Mouse (Mus musculus): ENCODE results near the gene Zbtb17. TPM values are rescaled to one million over a fixed set of nuclear protein-coding genes. Genes with fewer than 3 reads are reported as not detected.

The Zbtb17 gene
- total RNA-seq, 1 experiment from 2014 or later = 21.7 TPM

DNA sequence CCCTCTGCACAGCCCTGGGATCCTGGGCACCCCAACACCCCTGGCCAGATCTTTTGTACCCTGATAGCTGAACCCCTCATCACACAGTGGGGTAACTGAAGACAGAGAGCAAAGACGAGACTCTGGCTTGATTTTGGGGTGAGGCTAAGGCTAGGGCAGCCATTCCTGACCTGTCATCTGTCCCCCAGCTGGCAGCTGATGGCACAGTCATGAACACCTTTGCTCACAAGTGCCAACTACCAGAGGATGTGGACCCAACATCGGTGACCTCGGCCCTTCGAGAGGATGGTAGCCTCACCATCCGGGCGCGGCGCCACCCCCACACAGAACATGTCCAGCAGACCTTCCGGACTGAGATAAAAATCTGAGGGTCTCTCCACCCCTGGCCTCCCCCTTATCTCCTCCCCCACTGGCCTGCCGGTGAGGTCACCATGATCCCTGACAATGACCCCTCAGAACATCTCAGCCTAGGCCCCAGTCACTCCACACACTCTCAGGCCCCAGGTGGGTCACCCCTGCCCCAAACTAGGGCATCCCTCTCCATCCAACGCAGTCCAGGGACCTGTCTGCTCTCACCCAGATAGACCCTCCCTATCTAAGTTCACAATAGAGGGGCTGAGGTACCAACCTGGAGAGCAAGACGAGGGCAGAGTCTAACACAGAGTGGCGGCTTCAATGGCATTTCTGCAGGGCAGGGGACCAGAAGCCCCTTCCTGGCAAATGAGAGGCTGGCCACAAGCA is 20.6 kb upstream of the Zbtb17 start:
- no peak for ATAC-seq (replicated peaks; ENCODE audit: insufficient number of reproducible peaks, low FRiP score, low TSS enrichment, poor library complexity, severe bottlenecking)

DNA sequence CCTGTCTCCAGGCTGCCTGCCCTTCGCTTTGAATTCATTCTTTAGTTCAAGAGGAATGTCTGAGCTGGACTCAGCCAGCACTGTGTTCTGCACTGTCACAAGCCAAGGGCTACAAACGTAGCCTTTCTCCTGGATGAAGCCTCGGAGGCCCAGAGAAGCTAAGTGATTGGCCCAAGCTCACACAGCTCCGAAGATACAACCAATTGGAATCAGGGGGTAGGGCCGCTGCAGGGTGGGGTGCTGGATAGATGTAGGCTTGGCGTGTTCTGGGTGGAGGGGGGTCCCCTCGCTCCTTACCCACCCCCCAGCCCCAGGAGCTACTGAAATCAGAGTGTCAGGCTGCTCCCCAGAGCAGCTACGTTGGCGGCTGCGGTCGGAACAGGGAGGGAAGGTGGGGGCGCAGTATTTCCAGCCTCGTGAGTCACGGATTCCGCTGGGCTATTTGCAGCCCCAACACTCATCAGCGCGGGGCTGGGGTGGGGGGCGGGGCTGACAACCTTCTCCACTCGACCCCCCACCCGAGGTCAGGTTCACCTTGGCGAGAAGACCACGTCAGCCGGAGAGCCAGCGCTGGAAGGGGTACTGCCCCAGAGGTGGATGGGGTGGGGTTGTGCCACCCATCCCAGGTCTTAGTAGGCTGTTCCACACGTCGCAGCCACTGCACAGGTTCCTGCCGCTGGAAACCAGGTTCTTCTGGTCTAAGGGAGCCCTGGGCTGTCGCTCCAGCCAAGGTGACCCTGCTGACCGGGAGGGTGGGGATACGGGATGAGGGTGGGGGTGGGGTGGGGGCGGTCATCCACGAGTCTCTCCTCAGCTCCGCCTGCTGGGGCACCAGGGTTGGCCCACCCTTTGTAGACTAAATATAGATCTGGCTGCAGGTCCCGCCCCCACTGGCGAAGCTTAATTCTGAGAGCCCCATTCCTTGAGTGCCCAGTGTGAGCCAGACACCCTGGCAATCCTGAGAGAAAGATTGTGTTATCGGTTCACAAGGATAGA is 18.7 kb upstream of the Zbtb17 start:
- ATAC-seq (replicated peaks; ENCODE audit: insufficient number of reproducible peaks, low FRiP score, low TSS enrichment, poor library complexity, severe bottlenecking) = 0 out of 2 replicates have a peak, but pooled peaks have one; percentile 25

DNA sequence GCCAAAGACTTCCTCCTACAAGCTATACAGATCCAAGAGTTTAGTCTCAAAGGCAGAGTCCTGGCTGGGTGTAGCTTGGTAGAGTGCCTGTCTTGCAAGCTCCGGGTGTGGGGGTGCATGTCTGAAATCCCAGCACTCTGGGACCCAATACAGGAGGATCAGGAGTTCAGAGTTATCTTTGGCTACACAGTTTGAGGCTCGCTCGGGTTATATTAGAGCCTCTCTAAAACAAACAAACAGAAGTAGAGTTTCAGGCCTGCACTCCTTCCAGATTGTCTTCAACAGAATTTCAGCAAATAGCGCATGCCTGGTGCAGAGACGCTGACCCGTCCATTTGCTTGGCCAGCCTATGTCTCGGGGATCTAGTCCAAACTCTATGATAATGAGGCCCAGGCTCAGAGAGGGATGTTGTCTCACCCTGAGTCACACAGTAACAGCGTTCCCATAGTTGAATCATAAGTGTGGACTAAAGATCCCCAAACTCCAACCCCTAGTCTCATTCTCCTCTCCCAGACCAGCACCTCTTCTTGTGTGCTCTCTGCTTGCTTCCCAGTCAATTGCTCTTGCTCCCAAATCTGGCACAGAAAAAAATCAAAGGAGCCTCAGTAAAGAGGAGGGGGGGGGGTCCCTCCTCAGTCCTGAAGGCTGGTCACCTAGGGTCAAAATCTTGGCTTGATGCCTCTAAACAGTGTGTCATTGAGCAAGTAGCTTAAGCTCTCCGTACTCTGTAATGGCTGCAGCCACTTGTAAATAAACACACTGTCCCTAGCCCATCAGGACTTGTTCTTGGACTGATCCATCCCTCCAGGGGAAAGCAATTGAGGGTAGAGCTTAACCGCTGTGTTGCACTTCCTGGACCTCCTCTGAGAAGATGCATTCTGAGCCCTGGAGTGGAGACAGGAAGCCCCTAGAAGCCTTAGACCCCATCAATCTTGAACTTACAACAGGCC is 17.4 kb upstream of the Zbtb17 start:
- ATAC-seq (replicated peaks; ENCODE audit: insufficient number of reproducible peaks, low FRiP score, low TSS enrichment, poor library complexity, severe bottlenecking) = no peak

DNA sequence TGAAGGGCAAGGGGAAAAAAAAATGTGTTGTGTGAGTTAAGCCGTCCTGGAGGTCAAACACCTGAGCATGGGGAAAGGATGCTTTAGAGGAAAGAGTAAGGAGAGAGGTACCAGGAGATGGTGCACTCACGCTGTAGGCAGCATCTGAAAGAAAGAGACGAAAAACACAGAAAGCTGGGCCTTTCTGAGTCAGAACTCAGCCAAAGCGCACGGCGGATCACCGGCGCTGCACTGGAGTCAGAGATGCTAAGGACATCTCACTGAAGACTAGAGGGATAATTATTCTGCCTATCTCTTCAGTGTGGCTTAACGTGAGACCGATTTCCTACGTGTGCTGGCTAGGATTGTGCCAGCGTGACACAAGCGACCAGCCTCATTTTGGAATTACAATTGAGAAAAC is 16.5 kb upstream of the Zbtb17 start:
- ATAC-seq (replicated peaks; ENCODE audit: insufficient number of reproducible peaks, low FRiP score, low TSS enrichment, poor library complexity, severe bottlenecking) = no peak

DNA sequence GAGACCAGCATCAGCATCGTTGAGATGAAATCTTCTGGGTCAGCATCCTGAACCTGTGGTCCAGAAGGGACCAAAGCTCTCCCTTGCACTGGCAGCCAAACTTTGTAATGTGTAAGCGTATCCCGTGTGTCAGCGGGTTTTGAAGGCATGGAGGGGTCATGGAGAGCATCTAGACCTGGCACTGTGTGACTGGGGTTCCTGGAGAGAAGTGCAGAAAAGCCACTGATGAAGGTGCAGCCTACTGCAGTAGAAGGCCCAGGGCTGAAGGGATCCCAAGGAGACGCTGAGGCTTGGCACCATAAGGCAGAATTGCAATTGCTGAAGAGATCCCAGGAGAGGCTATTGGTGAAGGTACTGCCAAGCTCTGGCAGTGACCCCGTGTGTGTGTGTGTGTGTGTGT is 15.1 kb upstream of the Zbtb17 start:
- no peak for ATAC-seq (replicated peaks; ENCODE audit: insufficient number of reproducible peaks, low FRiP score, low TSS enrichment, poor library complexity, severe bottlenecking)

DNA sequence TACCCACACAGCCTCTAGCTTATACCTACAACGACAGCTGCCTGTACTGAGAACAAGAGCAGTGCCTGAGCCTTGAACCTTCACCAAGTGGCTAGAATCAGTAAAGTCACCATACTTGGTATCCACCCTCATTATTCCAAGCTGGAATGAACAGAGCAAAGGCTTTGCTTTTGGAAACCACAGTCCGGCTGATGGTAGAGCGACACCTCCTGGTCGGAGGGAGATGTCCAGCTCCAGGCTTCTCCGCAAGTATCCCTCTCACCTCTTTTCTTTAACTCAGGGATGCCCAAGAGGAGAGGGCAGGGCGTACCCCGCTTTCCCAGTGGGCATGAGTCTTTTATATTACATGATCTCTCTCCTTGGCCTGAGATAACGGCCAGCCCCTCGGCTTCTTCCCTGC is 14.6 kb upstream of the Zbtb17 start:
- ATAC-seq (replicated peaks; ENCODE audit: insufficient number of reproducible peaks, low FRiP score, low TSS enrichment, poor library complexity, severe bottlenecking) = no peak

DNA sequence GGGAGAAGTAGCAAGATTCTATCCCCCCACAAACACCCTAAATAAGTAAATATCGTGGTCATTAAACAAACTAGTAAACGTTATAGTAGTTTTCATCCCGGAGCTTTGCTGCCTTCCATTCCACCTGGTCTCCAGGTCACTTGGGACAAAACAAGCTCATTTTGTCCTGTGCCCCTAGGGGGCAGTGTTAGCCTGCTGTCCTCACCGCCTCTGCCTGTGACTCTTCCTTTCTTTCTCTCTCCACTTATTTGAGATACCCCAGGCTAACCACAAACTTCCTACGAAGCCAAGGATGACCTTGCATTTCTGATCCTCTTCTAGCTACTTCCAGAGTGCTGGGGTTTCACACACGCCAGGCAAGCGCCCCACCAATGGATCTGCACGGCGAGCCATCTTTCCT is 13.5 kb upstream of the Zbtb17 start:
- ATAC-seq (replicated peaks; ENCODE audit: insufficient number of reproducible peaks, low FRiP score, low TSS enrichment, poor library complexity, severe bottlenecking) = peak; percentile 94

DNA sequence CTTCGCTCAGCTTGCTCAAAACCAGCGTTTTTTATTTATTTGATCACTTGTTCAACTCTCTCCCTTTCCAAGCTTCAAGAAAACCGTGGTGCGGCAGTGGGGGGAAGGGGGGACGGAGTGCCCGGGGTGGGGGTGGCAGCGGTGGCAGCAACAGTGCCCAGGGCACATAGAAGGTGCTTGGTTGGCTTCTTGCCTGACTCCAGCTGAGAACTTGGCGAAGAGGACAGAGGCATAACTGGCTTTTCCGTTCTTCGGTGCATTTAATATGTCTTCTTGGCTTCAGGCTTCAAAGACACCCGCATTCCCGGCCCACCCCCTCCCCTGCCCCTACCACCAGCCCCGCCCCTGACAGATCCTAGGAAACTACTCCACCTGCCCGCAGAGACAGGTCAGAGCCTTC is 11.8 kb upstream of the Zbtb17 start:
- ATAC-seq (replicated peaks; ENCODE audit: insufficient number of reproducible peaks, low FRiP score, low TSS enrichment, poor library complexity, severe bottlenecking) = no peak

DNA sequence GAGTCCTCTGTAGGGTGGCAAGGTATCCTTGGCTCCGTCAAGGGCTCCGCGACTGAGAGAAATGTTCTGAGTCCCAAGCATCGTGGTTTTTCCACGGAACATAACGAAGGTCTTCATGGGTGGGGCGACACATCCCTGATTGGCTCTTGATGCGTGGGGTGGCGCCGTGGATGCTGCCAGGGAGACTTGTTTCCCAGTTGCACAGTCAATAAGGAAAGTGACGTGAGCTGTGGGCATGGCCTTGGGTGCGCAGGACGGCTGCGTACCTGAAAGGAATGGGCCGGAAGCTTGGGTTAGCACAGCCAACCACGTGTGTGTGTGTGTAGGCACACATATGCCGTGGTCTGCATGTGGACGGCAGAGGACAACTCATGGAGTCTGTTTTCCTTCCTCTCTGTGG is 11.3 kb upstream of the Zbtb17 start:
- no peak for ATAC-seq (replicated peaks; ENCODE audit: insufficient number of reproducible peaks, low FRiP score, low TSS enrichment, poor library complexity, severe bottlenecking)

DNA sequence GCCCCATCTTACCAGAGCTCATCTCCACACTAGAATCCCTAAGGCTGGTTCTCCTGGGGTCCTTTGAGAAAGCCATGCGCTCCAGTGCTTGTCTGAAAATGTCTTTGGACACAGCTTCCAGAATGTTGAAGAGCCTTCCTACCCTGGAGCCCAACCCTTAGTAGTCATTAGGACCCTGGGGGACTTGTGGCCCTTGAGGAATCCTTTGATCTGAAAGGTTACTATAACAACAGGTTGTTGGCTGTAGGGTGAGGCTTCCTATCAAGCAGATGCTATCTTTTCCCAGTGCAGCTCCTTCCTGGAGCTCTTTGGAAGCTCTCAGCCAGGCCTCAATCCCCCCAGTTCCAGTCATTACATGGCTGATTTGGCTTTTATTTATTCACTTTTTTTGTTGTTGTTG is 8.5 kb upstream of the Zbtb17 start, which contains the start of gene Srarp:
TSS of gene Srarp (minus strand) at position 132 of the 400 bp plus-strand sequence.
- ATAC-seq (replicated peaks; ENCODE audit: insufficient number of reproducible peaks, low FRiP score, low TSS enrichment, poor library complexity, severe bottlenecking) = no peak

DNA sequence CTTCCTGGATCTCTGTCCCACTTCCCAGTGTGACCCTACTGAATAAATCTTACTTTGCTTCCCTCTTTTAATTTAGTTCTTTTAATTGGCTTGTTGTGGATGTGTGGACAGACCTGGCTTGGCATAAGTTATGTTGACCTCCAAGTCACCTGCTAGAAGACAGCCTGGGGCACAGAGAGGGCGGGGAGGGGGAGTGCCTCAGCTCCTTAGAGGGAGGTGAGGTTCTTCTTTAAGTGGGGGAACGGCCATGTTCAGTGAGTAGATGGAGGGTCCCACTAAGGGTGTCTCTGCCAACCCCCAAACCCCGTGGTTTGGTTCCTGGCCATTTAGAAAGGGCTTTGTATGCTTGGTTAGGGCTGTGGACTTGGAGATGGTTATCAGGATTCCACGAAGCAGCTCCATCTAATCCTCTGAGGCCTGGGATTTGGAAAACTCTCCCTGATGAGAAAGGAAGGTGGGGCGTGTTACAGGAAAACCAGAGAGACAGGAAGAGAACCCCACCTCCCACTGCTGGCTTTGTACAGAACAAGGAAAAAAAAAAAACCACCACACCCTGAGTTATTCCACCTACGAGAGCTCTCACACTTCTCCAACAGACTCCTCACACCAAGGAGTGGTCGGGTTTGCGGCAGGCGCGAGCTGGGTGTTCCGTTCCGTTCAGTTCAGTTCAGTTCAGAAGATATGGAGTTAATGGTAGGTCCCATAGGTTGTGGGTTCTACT is 5.2 kb upstream of the Zbtb17 start:
- ATAC-seq (replicated peaks; ENCODE audit: insufficient number of reproducible peaks, low FRiP score, low TSS enrichment, poor library complexity, severe bottlenecking) = no peak

DNA sequence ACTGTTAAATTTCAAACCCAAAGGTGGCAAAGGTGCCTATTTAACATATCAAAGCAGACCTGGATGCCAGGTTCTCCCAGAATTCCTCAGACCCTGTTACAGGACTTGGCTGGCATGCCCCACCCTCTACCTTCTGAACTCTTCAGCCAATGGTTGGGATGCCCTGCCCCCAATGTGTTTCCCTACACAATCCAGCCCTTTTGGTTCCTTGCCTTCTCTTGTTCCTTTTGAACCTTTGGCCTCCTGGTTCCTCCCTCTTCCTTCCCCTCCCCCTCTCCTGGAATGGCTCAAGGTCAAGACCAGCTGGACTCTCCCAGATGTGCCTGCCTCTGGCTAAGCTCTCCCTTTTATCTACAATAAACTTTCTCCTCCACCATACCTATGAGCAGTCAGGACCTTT is 3.6 kb upstream of the Zbtb17 start:
- ATAC-seq (replicated peaks; ENCODE audit: insufficient number of reproducible peaks, low FRiP score, low TSS enrichment, poor library complexity, severe bottlenecking) = no peak

DNA sequence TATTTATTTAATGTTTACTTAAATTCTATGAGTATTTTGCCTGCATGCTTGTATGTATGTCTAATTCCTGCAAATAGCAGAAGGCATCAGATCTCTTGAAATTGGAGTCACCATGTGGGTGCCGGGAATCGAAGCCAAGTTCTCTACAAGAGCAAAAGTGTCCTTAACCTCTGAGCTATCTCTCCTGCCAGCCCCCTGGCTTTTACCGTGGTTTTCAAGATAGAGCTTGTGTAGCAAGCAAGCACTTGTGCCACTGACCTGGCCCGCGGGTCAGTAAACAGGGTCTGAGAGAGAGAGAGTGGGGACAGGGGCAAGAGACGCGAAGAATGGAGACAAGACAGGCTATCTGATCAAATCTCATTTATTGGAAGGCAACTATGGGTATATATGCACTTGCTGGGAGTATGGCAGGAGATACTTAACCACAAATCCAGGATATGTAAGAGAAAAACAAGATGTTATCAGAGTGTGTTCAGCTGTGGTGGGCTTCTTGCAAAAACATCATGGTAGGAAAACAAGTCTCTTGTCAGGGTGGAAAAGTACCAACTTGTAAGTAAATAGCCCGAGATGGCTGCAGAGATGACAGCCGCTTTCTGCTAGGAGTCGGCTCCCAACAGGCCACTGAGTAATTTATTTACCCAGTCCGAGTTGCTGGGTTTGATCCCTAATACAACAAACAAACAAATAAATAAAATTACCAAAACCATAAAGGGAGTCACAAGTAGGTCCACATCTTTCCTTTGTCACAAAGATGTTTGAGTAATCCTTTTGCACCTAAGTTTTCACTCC is 619 bp upstream of the Zbtb17 start:
- ATAC-seq (replicated peaks; ENCODE audit: insufficient number of reproducible peaks, low FRiP score, low TSS enrichment, poor library complexity, severe bottlenecking) = no peak

DNA sequence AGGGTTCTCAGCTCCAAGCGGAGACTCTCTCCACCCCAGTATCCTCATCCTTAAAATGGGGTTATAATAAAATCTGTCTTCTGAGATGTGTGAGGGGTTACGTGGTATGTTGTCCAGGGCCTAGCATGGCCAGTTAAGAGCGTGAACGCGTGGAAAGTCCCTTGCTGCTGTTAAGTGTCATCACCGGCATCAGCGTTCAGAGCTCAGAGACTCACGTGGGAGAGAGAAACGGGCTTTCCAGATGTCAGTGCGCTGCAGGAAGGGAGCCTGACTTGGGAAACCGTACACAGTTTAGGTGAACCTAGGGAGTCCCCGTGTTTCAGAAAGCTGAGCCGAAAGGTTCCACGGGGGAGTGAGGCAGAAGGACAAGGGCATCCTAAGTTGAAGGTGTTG is 870 bp downstream of the Zbtb17 start:
- ATAC-seq (replicated peaks; ENCODE audit: insufficient number of reproducible peaks, low FRiP score, low TSS enrichment, poor library complexity, severe bottlenecking) = no peak

DNA sequence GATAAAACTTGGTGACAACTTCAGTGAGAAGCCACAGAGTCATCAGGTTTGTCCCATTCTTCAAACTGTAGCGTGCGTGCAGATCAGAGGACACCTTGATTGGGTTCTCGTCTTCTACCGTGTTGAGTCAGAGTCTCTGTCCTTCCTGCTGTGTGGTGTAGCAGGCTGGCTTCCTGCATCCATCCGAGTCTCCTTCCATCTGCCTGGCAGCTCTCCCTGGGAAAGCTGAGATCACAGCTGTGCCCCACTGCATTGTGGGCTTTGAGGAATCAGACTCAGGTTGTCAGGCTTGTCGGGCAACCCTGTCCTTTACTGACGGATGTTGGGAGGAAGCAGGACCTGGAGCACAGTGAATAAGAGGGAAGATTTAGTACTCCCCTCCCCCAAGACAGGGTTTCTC is 1.8 kb downstream of the Zbtb17 start:
- ATAC-seq (replicated peaks; ENCODE audit: insufficient number of reproducible peaks, low FRiP score, low TSS enrichment, poor library complexity, severe bottlenecking) = no peak

DNA sequence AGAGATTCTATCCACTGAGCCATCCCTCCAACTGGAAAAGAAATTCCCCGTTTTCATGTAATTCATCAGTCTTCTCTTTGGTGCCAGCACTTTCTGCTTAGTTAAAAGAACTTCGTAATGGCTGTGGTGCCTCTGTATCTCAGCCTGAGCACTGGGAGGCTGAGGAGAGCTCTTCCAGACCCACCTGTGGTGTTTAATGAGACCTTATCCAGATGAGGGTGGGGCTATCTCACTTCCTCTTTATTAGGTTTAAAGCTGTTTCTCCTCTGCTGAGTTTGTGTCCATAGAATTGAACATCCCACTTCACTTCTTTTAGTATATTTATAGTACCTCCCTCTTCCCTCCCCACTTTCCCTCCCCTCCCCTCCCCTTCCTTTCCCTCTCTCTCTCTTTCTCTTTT is 6.8 kb downstream of the Zbtb17 start:
- ATAC-seq (replicated peaks; ENCODE audit: insufficient number of reproducible peaks, low FRiP score, low TSS enrichment, poor library complexity, severe bottlenecking) = no peak

DNA sequence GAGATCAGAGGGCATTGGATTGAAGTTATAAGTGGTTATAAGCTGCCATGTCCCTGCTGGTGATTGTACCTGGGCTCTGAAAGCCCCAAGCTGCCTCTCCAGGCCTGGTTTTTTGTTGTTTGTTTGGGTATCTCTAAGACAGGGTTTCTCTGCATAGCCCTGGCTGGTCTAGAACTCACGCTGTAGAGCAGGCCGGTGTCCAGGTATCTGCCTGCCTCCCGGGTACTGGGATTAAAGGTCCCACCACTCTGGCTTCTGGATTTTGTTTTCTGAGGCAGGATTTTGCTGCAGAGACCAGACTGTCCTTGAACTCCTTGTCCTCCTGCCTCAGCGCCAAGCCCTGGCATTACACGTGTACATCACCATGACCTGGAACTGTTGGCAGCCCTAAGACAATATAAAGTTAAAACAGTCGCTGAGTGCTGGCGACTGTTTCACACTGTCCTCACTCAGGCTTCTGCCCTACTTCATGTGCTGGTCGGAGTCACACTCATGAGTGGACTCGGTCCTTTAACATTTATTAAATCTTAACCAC is 7.5 kb downstream of the Zbtb17 start:
- ATAC-seq (replicated peaks; ENCODE audit: insufficient number of reproducible peaks, low FRiP score, low TSS enrichment, poor library complexity, severe bottlenecking) = no peak

Measured in monocyte, adult 5-6 weeks (primary cell).